Mouse (Mus musculus) ES-E14 (cell line): ENCODE data around the gene Aim2.

Experiments
- CHD2 ChIP-seq: IDR thresholded peaks from 2 replicates; pipeline ENCODE4 v1.6.1; 2014; ENCODE audit warnings: mild to moderate bottlenecking, low read depth, low read length, inconsistent platforms
- HCFC1 ChIP-seq: IDR thresholded peaks from 2 replicates; pipeline ENCODE4 v1.6.1; 2012; ENCODE audit warnings: low read length, inconsistent platforms, borderline replicate concordance; ENCODE audit not compliant: insufficient read depth
- MAFK ChIP-seq: IDR thresholded peaks from 2 replicates; pipeline ENCODE4 v1.6.1; 2014; ENCODE audit warnings: mild to moderate bottlenecking, low read depth, low read length, inconsistent platforms; ENCODE audit not compliant: insufficient read depth
- ZC3H11A ChIP-seq: IDR thresholded peaks from 2 replicates; pipeline ENCODE4 v1.6.1; 2012; ENCODE audit warnings: low read depth, mild to moderate bottlenecking, inconsistent platforms, low read length, borderline replicate concordance
- ZNF384 ChIP-seq: IDR thresholded peaks from 2 replicates; pipeline ENCODE4 v1.6.1; 2012; ENCODE audit warnings: low read depth, low read length, inconsistent platforms

DNA sequence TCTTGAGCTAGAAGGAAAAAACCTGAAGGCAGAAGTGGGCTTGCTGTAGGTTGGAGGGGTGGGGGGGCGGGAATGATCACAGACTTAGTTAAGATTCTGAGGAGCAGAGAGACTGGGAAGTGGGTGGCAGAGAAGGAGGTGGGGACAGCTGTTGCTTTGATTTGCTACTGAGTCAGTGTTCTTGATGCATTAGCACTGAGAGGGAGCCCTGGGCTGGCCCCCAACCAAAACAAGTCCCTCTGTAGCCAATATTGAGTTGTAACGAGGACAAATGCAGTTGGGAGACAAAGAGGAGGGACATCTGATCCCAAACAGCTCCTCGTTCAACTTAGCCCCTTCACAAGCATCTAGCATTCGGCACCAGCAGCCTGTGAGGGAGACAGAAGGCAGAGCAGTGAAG is 7.1 kb downstream of the Aim2 start:
- TF ChIP-seq CHD2 (no peak), ZNF384 (no peak), MAFK (no peak), HCFC1 (no peak), ZC3H11A (no peak)
